Mouse (Mus musculus): Measurements from ENCODE around the gene Ybx1. TPM values are rescaled to one million over a fixed set of nuclear protein-coding genes. Genes with fewer than 3 reads are reported as not detected.

The Ybx1 gene
- polyA plus RNA-seq, 1 experiment from 2014 or later, result 813 TPM

- no peak overlapping the region for H3K4me2 ChIP-seq (ENCODE audit: low read length)
- H3K4me3 ChIP-seq (ENCODE audit: control insufficient read depth in 1 of 2, insufficient read depth in 1 of 2, low read depth in 1 of 2, low read length in 2 of 2), result no peak overlapping the region
- H3K9ac ChIP-seq (ENCODE audit: low read length), result no peak overlapping the region
- no peaks in the 10 kb centered on the region for H3K9me3 ChIP-seq (ENCODE audit: control insufficient read depth, low read length)
- no peak overlapping the region for H3K27ac ChIP-seq (replicated peaks in 1 of 2; ENCODE audit: control insufficient read depth in 1 of 2, insufficient read depth in 1 of 2, low read depth in 2 of 2, low read length in 2 of 2)
- H3K4me1 ChIP-seq (ENCODE audit: control insufficient read depth in 2 of 2, insufficient read depth in 2 of 2, low read length in 2 of 2), result no peaks in the 10 kb centered on the region
- WGBS, result 89% methylated on average over 5 of the region's 5 CpGs
- no peaks in the 10 kb centered on the region for H3K27me3 ChIP-seq (ENCODE audit: control insufficient read depth, insufficient read depth, low read length)
- no peak for ATAC-seq (ENCODE audit: insufficient number of reproducible peaks, insufficient read depth, low FRiP score, low read depth)
- H3K36me3 ChIP-seq (ENCODE audit: control insufficient read depth, insufficient read depth, low read length), result peaks cover 33% of the 10 kb centered on the region
These were observed 11.0 kb upstream of the Ybx1 start for GRCm38 (mm10) chr4:119305418-119305817.

GRCm38 (mm10) chr4:119303291-119303690 lies 8.9 kb upstream of the Ybx1 start:
- no peak overlapping the region for H3K4me2 ChIP-seq (ENCODE audit: low read length)
- 87% methylated on average over 8 of the region's 8 CpGs for WGBS
- no peak overlapping the region for H3K27ac ChIP-seq (replicated peaks in 1 of 2; ENCODE audit: control insufficient read depth in 1 of 2, insufficient read depth in 1 of 2, low read depth in 2 of 2, low read length in 2 of 2)
- no peak overlapping the region for H3K4me3 ChIP-seq (ENCODE audit: control insufficient read depth in 1 of 2, insufficient read depth in 1 of 2, low read depth in 1 of 2, low read length in 2 of 2)
- no peak overlapping the region for H3K9ac ChIP-seq (ENCODE audit: low read length)
- H3K9me3 ChIP-seq (ENCODE audit: control insufficient read depth, low read length), result no peaks in the 10 kb centered on the region
- ATAC-seq (ENCODE audit: insufficient number of reproducible peaks, insufficient read depth, low FRiP score, low read depth), result no peak
- no peaks in the 10 kb centered on the region for H3K27me3 ChIP-seq (ENCODE audit: control insufficient read depth, insufficient read depth, low read length)
- H3K4me1 ChIP-seq (ENCODE audit: control insufficient read depth in 2 of 2, insufficient read depth in 2 of 2, low read length in 2 of 2), result no peaks in the 10 kb centered on the region
- H3K36me3 ChIP-seq (ENCODE audit: control insufficient read depth, insufficient read depth, low read length), result peaks cover 17% of the 10 kb centered on the region

GRCm38 (mm10) chr4:119301777-119302176 lies 7.4 kb upstream of the Ybx1 start:
- no peak overlapping the region for H3K4me3 ChIP-seq (ENCODE audit: control insufficient read depth in 1 of 2, insufficient read depth in 1 of 2, low read depth in 1 of 2, low read length in 2 of 2)
- no peaks in the 10 kb centered on the region for H3K4me1 ChIP-seq (ENCODE audit: control insufficient read depth in 2 of 2, insufficient read depth in 2 of 2, low read length in 2 of 2)
- no peaks in the 10 kb centered on the region for H3K27me3 ChIP-seq (ENCODE audit: control insufficient read depth, insufficient read depth, low read length)
- 72% methylated on average over 3 of the region's 3 CpGs for WGBS
- no peak for ATAC-seq (ENCODE audit: insufficient number of reproducible peaks, insufficient read depth, low FRiP score, low read depth)
- no peak overlapping the region for H3K9ac ChIP-seq (ENCODE audit: low read length)
- H3K4me2 ChIP-seq (ENCODE audit: low read length), result no peak overlapping the region
- no peak overlapping the region for H3K27ac ChIP-seq (replicated peaks in 1 of 2; ENCODE audit: control insufficient read depth in 1 of 2, insufficient read depth in 1 of 2, low read depth in 2 of 2, low read length in 2 of 2)
- peaks cover 3% of the 10 kb centered on the region; the same call in 1 of the 2 replicates for H3K36me3 ChIP-seq (ENCODE audit: control insufficient read depth, insufficient read depth, low read length)
- no peaks in the 10 kb centered on the region for H3K9me3 ChIP-seq (ENCODE audit: control insufficient read depth, low read length)

GRCm38 (mm10) chr4:119300761-119301160 lies 6.4 kb upstream of the Ybx1 start:
- ATAC-seq (ENCODE audit: insufficient number of reproducible peaks, insufficient read depth, low FRiP score, low read depth), result no peak
- WGBS, result 86% methylated on average over 3 of the region's 3 CpGs

GRCm38 (mm10) chr4:119297361-119297760 lies 3.0 kb upstream of the Ybx1 start:
- H3K4me1 ChIP-seq (ENCODE audit: control insufficient read depth in 2 of 2, insufficient read depth in 2 of 2, low read length in 2 of 2), result peaks cover 6 to 7% of the 10 kb centered on the region in 2 experiments
- ATAC-seq (ENCODE audit: insufficient number of reproducible peaks, insufficient read depth, low FRiP score, low read depth), result no peak
- H3K27ac ChIP-seq (replicated peaks in 1 of 2; ENCODE audit: control insufficient read depth in 1 of 2, insufficient read depth in 1 of 2, low read depth in 2 of 2, low read length in 2 of 2), result no peak overlapping the region
- H3K36me3 ChIP-seq (ENCODE audit: control insufficient read depth, insufficient read depth, low read length), result no peaks in the 10 kb centered on the region
- no peak overlapping the region for H3K4me2 ChIP-seq (ENCODE audit: low read length)
- no peaks in the 10 kb centered on the region for H3K27me3 ChIP-seq (ENCODE audit: control insufficient read depth, insufficient read depth, low read length)
- no peaks in the 10 kb centered on the region for H3K9me3 ChIP-seq (ENCODE audit: control insufficient read depth, low read length)
- no peak overlapping the region for H3K9ac ChIP-seq (ENCODE audit: low read length)
- H3K4me3 ChIP-seq (ENCODE audit: control insufficient read depth in 1 of 2, insufficient read depth in 1 of 2, low read depth in 1 of 2, low read length in 2 of 2), result no peak overlapping the region
- 70% methylated on average over 2 of the region's 2 CpGs for WGBS

More at GRCm38 (mm10) chr4:119300761-119301160, 6.4 kb upstream of the Ybx1 start:
- Histone ChIP-seq H3K4me3 (ENCODE audit: control insufficient read depth in 1 of 2, insufficient read depth in 1 of 2, low read depth in 1 of 2, low read length in 2 of 2) (no peak overlapping the region), H3K9ac (ENCODE audit: low read length) (no peak overlapping the region), H3K27me3 (ENCODE audit: control insufficient read depth, insufficient read depth, low read length) (no peaks in the 10 kb centered on the region), H3K4me2 (ENCODE audit: low read length) (no peak overlapping the region), H3K27ac (replicated peaks in 1 of 2; ENCODE audit: control insufficient read depth in 1 of 2, insufficient read depth in 1 of 2, low read depth in 2 of 2, low read length in 2 of 2) (no peak overlapping the region), H3K36me3 (ENCODE audit: control insufficient read depth, insufficient read depth, low read length) (no peaks in the 10 kb centered on the region), H3K4me1 (ENCODE audit: control insufficient read depth in 2 of 2, insufficient read depth in 2 of 2, low read length in 2 of 2) (no peaks in the 10 kb centered on the region), H3K9me3 (ENCODE audit: control insufficient read depth, low read length) (no peaks in the 10 kb centered on the region)

- peaks cover 7 to 12% of the 10 kb centered on the region in 2 experiments for H3K4me1 ChIP-seq (ENCODE audit: control insufficient read depth in 2 of 2, insufficient read depth in 2 of 2, low read length in 2 of 2)
- H3K4me3 ChIP-seq (ENCODE audit: control insufficient read depth in 1 of 2, insufficient read depth in 1 of 2, low read depth in 1 of 2, low read length in 2 of 2), result peak overlapping the region; percentile 64 to 96
- 11% methylated on average over 6 of the region's 6 CpGs for WGBS
- H3K27ac ChIP-seq (replicated peaks in 1 of 2; ENCODE audit: control insufficient read depth in 1 of 2, insufficient read depth in 1 of 2, low read depth in 2 of 2, low read length in 2 of 2), result peak overlapping the region; percentile 87 to 91
- no peaks in the 10 kb centered on the region for H3K9me3 ChIP-seq (ENCODE audit: control insufficient read depth, low read length)
- no peak for ATAC-seq (ENCODE audit: insufficient number of reproducible peaks, insufficient read depth, low FRiP score, low read depth)
- H3K4me2 ChIP-seq (ENCODE audit: low read length), result peak overlapping the region; percentile 68
- H3K27me3 ChIP-seq (ENCODE audit: control insufficient read depth, insufficient read depth, low read length), result no peaks in the 10 kb centered on the region
- H3K9ac ChIP-seq (ENCODE audit: low read length), result peak overlapping the region; percentile 87
- H3K36me3 ChIP-seq (ENCODE audit: control insufficient read depth, insufficient read depth, low read length), result peaks cover 12% of the 10 kb centered on the region; the same call in 1 of the 2 replicates
These were observed 690 bp upstream of the Ybx1 start for GRCm38 (mm10) chr4:119295134-119295453.

GRCm38 (mm10) chr4:119293574-119294258 lies 688 bp downstream of the Ybx1 start:
- Histone ChIP-seq H3K9ac (ENCODE audit: low read length) (peak overlapping the region; percentile 87), H3K4me3 (ENCODE audit: control insufficient read depth in 1 of 2, insufficient read depth in 1 of 2, low read depth in 1 of 2, low read length in 2 of 2) (peak overlapping the region; percentile 90 to 96), H3K27ac (replicated peaks in 1 of 2; ENCODE audit: control insufficient read depth in 1 of 2, insufficient read depth in 1 of 2, low read depth in 2 of 2, low read length in 2 of 2) (peak overlapping the region; percentile 10 to 91; a peak in 2 of 4 replicates), H3K4me2 (ENCODE audit: low read length) (peak overlapping the region; percentile 92), H3K36me3 (ENCODE audit: control insufficient read depth, insufficient read depth, low read length) (peaks cover 15% of the 10 kb centered on the region), H3K4me1 (ENCODE audit: control insufficient read depth in 2 of 2, insufficient read depth in 2 of 2, low read length in 2 of 2) (peaks cover 7 to 15% of the 10 kb centered on the region in 2 experiments), H3K9me3 (ENCODE audit: control insufficient read depth, low read length) (no peaks in the 10 kb centered on the region), H3K27me3 (ENCODE audit: control insufficient read depth, insufficient read depth, low read length) (no peaks in the 10 kb centered on the region)
- ATAC-seq (ENCODE audit: insufficient number of reproducible peaks, insufficient read depth, low FRiP score, low read depth), result peak; percentile 48
- under 1% methylated on average over 56 of the region's 80 CpGs for WGBS

All from heart, embryonic 14.5 days (tissue).